ENCODE assay signal across 7 mouse cellular contexts in the genomic region with DNA sequence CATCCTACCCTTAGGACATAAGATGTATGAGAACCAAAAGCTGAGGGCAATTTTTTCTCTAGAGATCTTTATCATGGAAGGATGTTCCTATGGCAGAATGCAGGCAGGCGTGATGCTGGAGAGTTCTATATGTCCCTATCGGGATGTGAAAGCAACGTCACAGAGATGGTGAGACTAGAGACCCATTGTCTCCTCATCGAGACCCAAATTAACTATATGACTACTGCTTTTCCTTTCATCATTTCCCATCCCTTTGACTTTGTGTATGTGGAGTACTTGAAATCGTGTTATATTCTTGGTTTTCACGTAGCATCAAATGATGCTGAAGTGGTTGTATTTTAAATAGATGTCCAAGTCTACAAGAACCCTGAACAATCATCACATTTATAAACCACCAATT. TPM values are rescaled to one million over a fixed set of nuclear protein-coding genes. Genes with fewer than 3 reads are reported as not detected.
DNase-seq lines count a peak whose midpoint lies in the region; ATAC-seq and TF ChIP-seq lines count a peak whose summit lies in the region.

Gene Ggact, minus strand, starts transcription at position 101 of the 400 bp plus-strand sequence.

- H3K9ac ChIP-seq in embryonic facial prominence, embryonic 14.5 days (ENCODE audit: low read depth, low read length), result peak within 1 kb of the TSS; percentile 76
- H3K9ac ChIP-seq in liver, embryonic 11.5 days (ENCODE audit: low read depth, low read length), result peak within 1 kb of the TSS; percentile 81

- whole genome bisulfite sequencing in spleen, adult 2 months, result 91% methylated on average over 6 of the region's 6 CpGs
- WGBS in embryonic facial prominence, embryonic 14.5 days, result 75% methylated on average over 6 of the region's 6 CpGs
- WGBS in liver, embryonic 11.5 days, result 75% methylated on average over 6 of the region's 6 CpGs

- no peaks in the 10 kb centered on the region for H3K36me3 ChIP-seq in spleen, adult 2 months (ENCODE audit: control insufficient read depth, insufficient read depth, low read length)
- H3K36me3 ChIP-seq in embryonic facial prominence, embryonic 14.5 days (ENCODE audit: control insufficient read depth, insufficient read depth, low read length), result peaks cover 12% of the 10 kb centered on the region; the same call in 1 of the 2 replicates
- H3K36me3 ChIP-seq in liver, embryonic 11.5 days (ENCODE audit: control insufficient read depth, insufficient read depth, low read length), result no peaks in the 10 kb centered on the region

- TF ChIP-seq POLR2A in spleen, adult 2 months (IDR thresholded peaks at IDR 0.05; ENCODE audit: low read depth, low read length), result no peak

- ATAC-seq in embryonic facial prominence, embryonic 14.5 days (ENCODE audit: low read depth), result no peak
- ATAC-seq in hematopoietic stem cell, adult 5-6 weeks (replicated peaks in 1 of 2; ENCODE audit: insufficient read depth in 1 of 2, low FRiP score in 2 of 2, low TSS enrichment in 1 of 2, low read depth in 1 of 2, poor library complexity in 2 of 2, severe bottlenecking in 2 of 2), result no peak
- no peak for ATAC-seq in liver, embryonic 11.5 days (replicated peaks; ENCODE audit: low FRiP score)

- DNase-seq in spleen, adult 2 months (ENCODE audit: low read depth in 1 of 2, low spot score in 2 of 2), result no peak
- DNase-seq in spleen, postnatal 10 days (ENCODE audit: low spot score in 2 of 2), result no peak
- no peak for DNase-seq in embryonic facial prominence, embryonic 14.5 days (ENCODE audit: low spot score)
- no peak for DNase-seq in liver, embryonic 11.5 days (ENCODE audit: low spot score)
- no peak for DNase-seq in cerebellum, adult 11-12 months
- DNase-seq in T-cell, adult 2 months (ENCODE audit: low spot score), result no peak

- peaks cover under 1% of the 10 kb centered on the region; the same call in 1 of the 2 replicates for H3K9me3 ChIP-seq in embryonic facial prominence, embryonic 14.5 days (ENCODE audit: control insufficient read depth, low read length)
- H3K9me3 ChIP-seq in liver, embryonic 11.5 days (ENCODE audit: control insufficient read depth, low read length), result no peaks in the 10 kb centered on the region

- peak within 1 kb of the TSS; percentile 31; the same call in 1 of the 2 replicates for H3K27ac ChIP-seq in spleen, adult 2 months (ENCODE audit: insufficient read depth, low read length)
- no peak within 1 kb of the TSS for H3K27ac ChIP-seq in embryonic facial prominence, embryonic 14.5 days (replicated peaks; ENCODE audit: low read depth, low read length)
- H3K27ac ChIP-seq in liver, embryonic 11.5 days (ENCODE audit: low read depth, low read length), result peak within 1 kb of the TSS; percentile 13; the same call in 1 of the 2 replicates

- H3K27me3 ChIP-seq in spleen, adult 2 months (ENCODE audit: control insufficient read depth, insufficient read depth, low read length), result no peaks in the 10 kb centered on the region
- no peaks in the 10 kb centered on the region for H3K27me3 ChIP-seq in embryonic facial prominence, embryonic 14.5 days (replicated peaks; ENCODE audit: control insufficient read depth, insufficient read depth, low read length)
- no peaks in the 10 kb centered on the region for H3K27me3 ChIP-seq in liver, embryonic 11.5 days (replicated peaks; ENCODE audit: control insufficient read depth, insufficient read depth, low read length)

- H3K4me3 ChIP-seq in spleen, adult 2 months (ENCODE audit: extremely low read depth, insufficient read depth, insufficient read length), result peak within 1 kb of the TSS; percentile 75
- peak within 1 kb of the TSS; percentile 71 for H3K4me3 ChIP-seq in embryonic facial prominence, embryonic 14.5 days (ENCODE audit: low read depth, low read length)
- peak within 1 kb of the TSS; percentile 76 for H3K4me3 ChIP-seq in liver, embryonic 11.5 days (ENCODE audit: low read depth, low read length)

- H3K4me1 ChIP-seq in spleen, adult 2 months (ENCODE audit: control insufficient read depth, insufficient read depth, insufficient read length), result no peaks in the 10 kb centered on the region; the same call in 1 of the 2 replicates
- H3K4me1 ChIP-seq in embryonic facial prominence, embryonic 14.5 days (ENCODE audit: control insufficient read depth, insufficient read depth, low read length), result 0 out of 2 replicates have a peak, but pooled peaks cover 8% of the 10 kb centered on the region
- no peaks in the 10 kb centered on the region for H3K4me1 ChIP-seq in liver, embryonic 11.5 days (replicated peaks; ENCODE audit: control insufficient read depth, insufficient read depth, low read length)

- H3K4me2 ChIP-seq in embryonic facial prominence, embryonic 14.5 days (ENCODE audit: low read depth, low read length), result peak within 1 kb of the TSS; percentile 89
- peak within 1 kb of the TSS; percentile 90 for H3K4me2 ChIP-seq in liver, embryonic 11.5 days

- TF ChIP-seq CTCF in spleen, adult 2 months (IDR thresholded peaks at IDR 0.05; ENCODE audit: extremely low read depth, insufficient read depth, insufficient read length, insufficient replicate concordance), result no peak

RNA-seq across cellular contexts. Expression of gene Ggact, which starts in this region (rescaled TPM):
- 24.6 and 26.1 TPM in 2 replicates for polyA plus RNA-seq in spleen, adult 2 months (2012; rRNA removed)
- 11.6 and 15.2 TPM in 2 replicates for polyA plus RNA-seq in embryonic facial prominence, embryonic 14.5 days (2014; fragmentation: Nextera tagmentation; extraction: Ambion mirVana)
- total RNA-seq in hematopoietic stem cell, adult 5-6 weeks (2017), result 15.6 and 23.7 TPM in 2 replicates
- 16.9 and 18.8 TPM in 2 replicates for polyA plus RNA-seq in liver, embryonic 11.5 days (2014; fragmentation: Nextera tagmentation; extraction: Ambion mirVana)
